Mouse (Mus musculus) urinary bladder, adult 2 months (tissue): ENCODE data around the gene Sgcd. TPM values are rescaled to one million over a fixed set of nuclear protein-coding genes. Genes with fewer than 3 reads are reported as not detected.

Experiments
- DNase-seq: peaks from one replicate; pipeline ENCODE4 v3.0.0; 2022; ENCODE audit warnings: low spot score
- polyA plus RNA-seq: library from polyadenylated mRNA; depleted of rRNA; stranded (reverse); fragments of >200 nt; gene quantifications from 2 replicates; pipeline ENCODE4 v1.2.3, GENCODE M21; 2012

Gene Sgcd
- polyA plus RNA-seq, 1 experiment: 8.4 TPM

- DNase-seq: no peak
Observed at GRCm38 (mm10) chr11:47294741-47295140, 694.0 kb downstream of the Sgcd start.

- DNase-seq: no peak
Observed at GRCm38 (mm10) chr11:47276586-47276985, 712.2 kb downstream of the Sgcd start.

GRCm38 (mm10) chr11:47268556-47268955, 720.2 kb downstream of the Sgcd start:
- DNase-seq: no peak

- DNase-seq: no peak
Observed at GRCm38 (mm10) chr11:47264267-47264984, 724.3 kb downstream of the Sgcd start.

- no peak for DNase-seq
Observed at GRCm38 (mm10) chr11:47250301-47250700, 738.5 kb downstream of the Sgcd start.

DNA sequence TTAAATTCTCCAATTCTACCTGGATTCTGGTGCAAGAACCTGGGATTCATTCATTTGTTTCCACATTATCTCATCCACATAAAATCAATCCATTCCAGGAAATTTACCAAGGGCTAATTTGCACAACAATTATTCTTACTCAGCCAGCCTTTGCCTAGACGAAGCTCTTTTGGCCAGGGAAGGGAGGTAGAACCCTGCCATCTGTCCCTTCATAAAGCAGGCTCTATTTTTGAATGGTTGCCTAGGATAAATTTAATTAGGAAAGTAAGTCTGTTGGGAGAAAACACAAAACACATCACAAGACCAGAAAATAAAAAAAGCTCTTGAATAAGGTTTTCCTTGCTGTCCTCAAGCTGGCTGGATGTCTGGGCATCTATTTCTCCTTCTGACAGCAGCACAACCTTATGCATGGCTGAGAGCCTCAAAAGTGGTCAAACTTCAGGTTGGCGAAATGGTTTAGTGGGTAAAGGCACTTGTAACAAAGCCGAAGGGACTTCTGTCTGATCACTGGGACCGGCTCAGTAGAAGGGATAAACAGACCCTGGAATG, 740.4 kb downstream of the Sgcd start:
- no peak for DNase-seq

GRCm38 (mm10) chr11:47247703-47248344, 740.9 kb downstream of the Sgcd start:
- no peak for DNase-seq

DNA sequence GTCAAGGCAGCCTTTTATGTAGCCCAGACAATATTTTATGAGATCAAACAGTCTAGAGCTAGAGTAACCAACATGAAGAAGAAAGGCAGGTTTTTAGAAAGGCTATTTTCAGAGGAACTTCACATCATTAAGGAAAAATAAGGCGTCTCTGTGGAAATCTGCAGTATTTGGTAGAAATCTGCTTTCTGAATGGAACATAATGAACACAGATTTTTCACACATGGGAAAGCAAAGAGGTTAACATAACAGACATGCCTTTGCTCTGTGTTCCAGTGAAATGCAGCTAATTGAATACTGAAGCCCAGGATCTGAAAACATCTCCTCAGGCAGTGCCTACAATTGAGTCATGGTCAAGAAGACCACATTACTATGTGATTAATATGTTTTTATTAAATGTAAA, 746.4 kb downstream of the Sgcd start:
- no peak for DNase-seq

GRCm38 (mm10) chr11:47228222-47228621, 760.5 kb downstream of the Sgcd start:
- no peak for DNase-seq

GRCm38 (mm10) chr11:47224148-47224547, 764.6 kb downstream of the Sgcd start:
- DNase-seq: no peak

- no peak for DNase-seq
Observed at GRCm38 (mm10) chr11:47211531-47211930, 777.2 kb downstream of the Sgcd start.

DNA sequence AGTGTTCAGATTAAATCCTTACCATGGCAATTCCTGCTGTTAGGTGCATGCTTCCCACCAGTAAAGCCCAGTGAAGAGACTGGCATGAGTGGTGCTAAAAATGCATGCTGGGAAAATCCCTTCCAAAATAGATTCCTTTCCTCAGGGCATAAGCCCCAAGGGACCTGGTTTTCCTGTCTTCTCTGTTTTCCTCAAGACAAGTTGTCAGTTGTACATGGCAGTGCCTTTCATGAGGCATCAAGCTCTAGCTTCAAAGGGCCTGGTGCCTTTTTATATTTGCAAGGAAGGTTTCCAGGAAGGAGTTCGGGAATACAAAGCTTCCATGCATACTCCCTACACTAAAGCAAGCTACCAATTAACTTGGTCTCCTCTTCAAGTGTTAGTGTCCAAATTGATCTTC, 782.3 kb downstream of the Sgcd start:
- no peak for DNase-seq

- no peak for DNase-seq
Observed at GRCm38 (mm10) chr11:47199106-47199505, 789.7 kb downstream of the Sgcd start.

GRCm38 (mm10) chr11:47188556-47188955, 800.2 kb downstream of the Sgcd start:
- no peak for DNase-seq

GRCm38 (mm10) chr11:47174977-47175376, 813.8 kb downstream of the Sgcd start:
- DNase-seq: no peak

DNA sequence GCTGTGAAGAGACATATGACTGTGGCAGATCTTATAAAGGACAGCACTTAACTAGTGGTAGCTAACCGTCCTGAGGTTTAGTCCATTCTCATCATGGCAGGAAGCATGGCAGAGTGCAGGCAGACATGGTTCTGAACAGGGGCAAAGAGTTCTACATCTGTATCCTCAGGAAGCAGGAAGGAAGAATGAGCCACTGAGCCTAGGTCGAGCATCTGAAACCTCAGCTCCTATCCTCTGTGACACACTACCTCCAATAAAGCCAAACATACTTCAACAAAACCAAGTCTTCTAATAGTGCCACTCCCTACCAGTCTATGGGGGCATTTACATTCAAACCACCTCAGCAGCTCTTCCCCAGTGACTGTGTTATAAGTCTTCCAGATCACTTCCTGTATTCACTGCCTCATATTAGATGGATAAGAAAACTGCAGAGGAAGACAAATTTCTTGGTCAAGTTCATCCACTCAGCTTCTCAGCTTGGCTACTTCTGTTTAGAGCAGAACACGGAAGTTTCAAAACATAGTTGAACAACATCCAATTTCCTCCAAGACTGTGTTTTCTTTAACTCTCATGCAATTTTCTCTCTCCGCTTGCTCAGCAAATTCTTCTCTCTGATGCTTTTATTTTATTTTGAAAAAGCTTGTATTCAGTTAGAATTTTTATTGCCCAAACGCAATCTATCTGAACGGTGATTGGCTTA, 817.7 kb downstream of the Sgcd start:
- DNase-seq: no peak

GRCm38 (mm10) chr11:47167376-47167775, 821.4 kb downstream of the Sgcd start:
- no peak for DNase-seq

DNA sequence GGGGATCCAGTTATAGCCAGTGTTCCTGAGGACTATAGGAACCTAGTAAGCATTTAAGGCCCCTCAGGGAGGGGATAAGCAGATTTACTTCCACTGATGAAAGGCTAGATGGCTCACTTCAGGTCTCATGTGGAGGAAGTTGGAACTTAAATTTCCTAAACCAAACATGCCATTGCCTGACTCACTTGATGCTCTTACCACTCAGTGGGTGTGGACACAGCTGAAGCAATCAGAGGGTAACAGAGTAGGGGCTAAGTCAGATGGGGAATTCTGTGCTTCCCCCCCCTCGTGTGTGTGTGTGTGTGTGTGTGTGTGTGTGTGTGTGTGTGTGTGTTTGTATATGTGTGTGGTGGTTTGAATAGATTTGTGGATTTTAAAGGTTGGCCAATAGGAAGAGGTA, 830.7 kb downstream of the Sgcd start:
- DNase-seq: no peak

- DNase-seq: no peak
Observed at GRCm38 (mm10) chr11:47156730-47157693, 831.8 kb downstream of the Sgcd start.

DNA sequence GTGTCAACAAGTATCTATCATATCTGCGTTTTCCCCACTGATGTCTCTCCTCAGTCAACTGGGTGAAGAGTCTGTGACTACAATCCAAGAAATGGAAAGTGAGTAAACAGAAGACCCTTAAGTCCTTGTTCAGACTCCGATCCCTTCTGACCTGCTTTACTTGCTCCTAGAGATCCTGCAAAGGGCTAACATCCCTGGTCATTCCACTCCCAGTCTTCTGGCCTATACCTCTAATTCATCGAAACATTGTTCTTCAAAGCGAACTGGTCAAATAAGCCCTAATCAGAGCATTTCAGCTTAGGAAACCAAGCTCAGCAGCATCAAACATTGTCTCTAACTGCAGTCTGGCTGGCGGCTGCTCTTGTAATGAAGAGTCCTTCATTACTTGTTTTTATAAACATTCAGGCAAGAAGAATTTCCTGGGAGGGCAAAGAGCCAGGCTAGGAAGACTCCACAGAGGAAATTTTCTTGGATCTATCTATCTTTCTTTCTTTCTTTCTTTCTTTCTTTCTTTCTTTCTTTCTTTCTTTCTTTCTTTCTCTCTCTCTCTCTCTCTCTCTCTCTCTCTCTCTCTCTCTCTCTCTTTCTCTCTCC, 833.8 kb downstream of the Sgcd start:
- DNase-seq: no peak

- no peak for DNase-seq
Observed at GRCm38 (mm10) chr11:47149607-47150006, 839.2 kb downstream of the Sgcd start.
